Mouse (Mus musculus) T-cell, adult 2 months (primary cell): Measurements from ENCODE around the gene 1110032A03Rik.

Source experiments
- DNase-seq: peaks from one replicate; pipeline ENCODE4 v3.0.0; 2022; ENCODE audit warnings: low spot score

Gene 1110032A03Rik

GRCm38 (mm10) chr9:50774991-50775612, at the start of gene 1110032A03Rik, which contains the start of gene Alg9:
Gene 1110032A03Rik (minus strand): TSS chr9:50775520.
Gene Alg9 (plus strand): TSS chr9:50775019.
- DNase-seq: peak; percentile 81

GRCm38 (mm10) chr9:50823779-50824453, 48.6 kb upstream of the 1110032A03Rik start:
- no peak for DNase-seq

- DNase-seq: no peak
Observed at GRCm38 (mm10) chr9:50822216-50822615, 46.9 kb upstream of the 1110032A03Rik start.

GRCm38 (mm10) chr9:50821651-50822050, 46.3 kb upstream of the 1110032A03Rik start:
- DNase-seq: no peak

GRCm38 (mm10) chr9:50819716-50820115, 44.4 kb upstream of the 1110032A03Rik start:
- no peak for DNase-seq

- DNase-seq: no peak
Observed at GRCm38 (mm10) chr9:50818050-50818449, 42.7 kb upstream of the 1110032A03Rik start.

GRCm38 (mm10) chr9:50816512-50816911, 41.2 kb upstream of the 1110032A03Rik start:
- no peak for DNase-seq

GRCm38 (mm10) chr9:50815666-50816065, 40.3 kb upstream of the 1110032A03Rik start:
- DNase-seq: no peak

GRCm38 (mm10) chr9:50813796-50814195, 38.5 kb upstream of the 1110032A03Rik start:
- no peak for DNase-seq

- no peak for DNase-seq
Observed at GRCm38 (mm10) chr9:50811746-50812145, 36.4 kb upstream of the 1110032A03Rik start.

GRCm38 (mm10) chr9:50811187-50811586, 35.9 kb upstream of the 1110032A03Rik start:
- DNase-seq: no peak

- no peak for DNase-seq
Observed at GRCm38 (mm10) chr9:50809146-50809545, 33.8 kb upstream of the 1110032A03Rik start.

GRCm38 (mm10) chr9:50808471-50808870, 33.2 kb upstream of the 1110032A03Rik start:
- DNase-seq: no peak

- DNase-seq: no peak
Observed at GRCm38 (mm10) chr9:50803055-50803671, 27.8 kb upstream of the 1110032A03Rik start.

- DNase-seq: peak; percentile 47
Observed at GRCm38 (mm10) chr9:50800985-50801384, 25.7 kb upstream of the 1110032A03Rik start.

GRCm38 (mm10) chr9:50798368-50798767, 23.0 kb upstream of the 1110032A03Rik start:
- no peak for DNase-seq

GRCm38 (mm10) chr9:50797641-50798040, 22.3 kb upstream of the 1110032A03Rik start:
- DNase-seq: no peak

- no peak for DNase-seq
Observed at GRCm38 (mm10) chr9:50796776-50797175, 21.5 kb upstream of the 1110032A03Rik start.

- DNase-seq: no peak
Observed at GRCm38 (mm10) chr9:50795266-50795665, 19.9 kb upstream of the 1110032A03Rik start.

GRCm38 (mm10) chr9:50782155-50782554, 6.8 kb upstream of the 1110032A03Rik start:
- DNase-seq: peak; percentile 55

- no peak for DNase-seq
Observed at GRCm38 (mm10) chr9:50776162-50776760, 941 bp upstream of the 1110032A03Rik start.

- no peak for DNase-seq
Observed at GRCm38 (mm10) chr9:50775662-50776126, 374 bp upstream of the 1110032A03Rik start.
